Mouse (Mus musculus) adrenal gland, postnatal 14 days (tissue): ENCODE measurements around the gene Rpl7l1. TPM values are rescaled to one million over a fixed set of nuclear protein-coding genes. Genes with fewer than 3 reads are reported as not detected.

Experiments used
- DNase-seq: peaks from one replicate; pipeline ENCODE4 v3.0.0; 2021; ENCODE audit warnings: mixed read lengths
- total RNA-seq: library from RNA; stranded (reverse); gene quantifications from 2 replicates; pipeline ENCODE4 v1.2.3, GENCODE M21; 2021

The Rpl7l1 gene
- total RNA-seq, 1 experiment from 2014 or later, result 92.0 TPM

- DNase-seq, result peak; percentile 73
Observed at GRCm38 (mm10) chr17:46736160-46736559, 46.3 kb downstream of the Rpl7l1 start.

DNA sequence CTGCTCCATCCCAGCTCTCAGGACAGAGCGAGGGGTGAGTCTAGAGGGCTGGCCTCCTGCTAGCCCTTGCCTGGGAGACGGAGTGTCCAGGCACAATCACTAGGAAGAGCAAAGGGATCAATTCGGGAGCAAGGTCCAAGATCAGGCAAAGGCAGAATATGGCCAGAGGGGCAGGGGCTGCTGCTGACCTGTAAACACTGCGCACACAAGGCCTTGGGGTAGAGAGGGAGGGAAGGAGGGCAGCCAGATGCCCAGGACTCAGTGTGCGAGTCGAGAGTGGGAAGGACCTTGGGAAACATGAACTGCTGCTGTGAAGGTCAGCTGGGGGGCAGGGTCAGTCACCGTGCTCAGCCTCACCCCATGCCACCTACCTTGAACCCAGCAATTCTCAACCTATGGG is 47.2 kb downstream of the Rpl7l1 start:
- DNase-seq, result no peak

DNA sequence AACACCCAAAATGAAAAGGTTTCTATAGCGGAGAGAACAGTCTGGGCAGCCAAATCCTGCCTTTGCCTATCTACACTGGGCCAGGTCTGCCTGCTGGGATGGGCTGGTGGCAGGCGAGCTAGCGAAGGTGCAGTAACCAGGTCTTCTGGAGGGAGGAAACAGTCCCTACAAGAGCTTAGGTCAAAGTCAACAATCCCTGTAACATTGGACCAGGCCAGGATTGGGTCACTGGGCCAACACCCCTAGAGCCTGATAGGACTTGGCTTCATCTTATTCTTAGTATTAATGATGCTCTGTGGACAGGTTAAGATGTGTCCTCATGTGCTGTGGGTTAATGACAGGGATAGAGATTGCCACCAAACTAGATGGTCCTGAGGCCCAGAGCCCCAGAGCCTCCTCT is 48.4 kb downstream of the Rpl7l1 start:
- DNase-seq, result no peak

DNA sequence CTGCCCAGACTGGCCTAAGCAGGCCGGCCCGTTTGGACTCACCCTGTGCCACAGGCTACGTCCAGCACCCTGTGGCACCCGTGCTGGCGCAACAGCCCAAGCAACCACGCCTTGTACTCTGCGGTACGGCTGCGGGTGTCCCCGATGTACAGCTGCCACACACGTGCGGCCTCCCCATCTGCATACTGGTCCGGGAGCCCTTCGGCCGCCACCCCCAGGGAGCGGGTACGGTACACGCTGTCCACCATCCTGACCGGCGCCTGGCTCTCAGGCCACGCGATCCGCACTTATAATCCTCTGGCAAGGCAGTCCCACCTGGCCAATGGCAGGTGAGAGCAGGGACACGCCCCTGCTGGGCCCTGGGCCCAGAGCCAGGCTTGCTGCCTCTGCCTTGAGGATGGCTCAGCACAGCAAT is 53.6 kb downstream of the Rpl7l1 start, which contains the start of gene Gnmt:
Gnmt (minus strand) TSS at position 265 of the 415 bp plus-strand sequence.
- DNase-seq, result peak; percentile 41

- no peak for DNase-seq
Observed at GRCm38 (mm10) chr17:46728496-46728895, 54.0 kb downstream of the Rpl7l1 start.

- peak; percentile 76 for DNase-seq
Observed at GRCm38 (mm10) chr17:46728021-46728420, 54.5 kb downstream of the Rpl7l1 start.

DNA sequence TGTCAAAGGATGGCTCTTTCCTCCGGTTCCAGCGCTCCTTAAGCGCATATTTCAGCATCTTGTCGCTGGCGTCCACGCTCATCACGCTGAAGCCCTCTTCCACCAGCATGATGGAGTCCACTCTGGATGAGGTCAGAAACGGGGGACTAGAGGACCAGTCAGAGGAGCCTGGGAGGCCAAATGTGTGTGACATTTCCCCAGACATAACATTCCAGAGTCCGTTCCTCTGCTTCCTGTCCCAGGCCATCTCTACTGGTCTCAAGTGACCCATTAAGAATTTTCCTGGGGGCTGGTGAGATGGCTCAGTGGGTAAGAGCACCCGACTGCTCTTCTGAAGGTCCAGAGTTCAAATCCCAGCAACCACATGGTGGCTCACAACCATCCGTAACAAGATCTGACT is 55.2 kb downstream of the Rpl7l1 start:
- DNase-seq, result no peak

DNA sequence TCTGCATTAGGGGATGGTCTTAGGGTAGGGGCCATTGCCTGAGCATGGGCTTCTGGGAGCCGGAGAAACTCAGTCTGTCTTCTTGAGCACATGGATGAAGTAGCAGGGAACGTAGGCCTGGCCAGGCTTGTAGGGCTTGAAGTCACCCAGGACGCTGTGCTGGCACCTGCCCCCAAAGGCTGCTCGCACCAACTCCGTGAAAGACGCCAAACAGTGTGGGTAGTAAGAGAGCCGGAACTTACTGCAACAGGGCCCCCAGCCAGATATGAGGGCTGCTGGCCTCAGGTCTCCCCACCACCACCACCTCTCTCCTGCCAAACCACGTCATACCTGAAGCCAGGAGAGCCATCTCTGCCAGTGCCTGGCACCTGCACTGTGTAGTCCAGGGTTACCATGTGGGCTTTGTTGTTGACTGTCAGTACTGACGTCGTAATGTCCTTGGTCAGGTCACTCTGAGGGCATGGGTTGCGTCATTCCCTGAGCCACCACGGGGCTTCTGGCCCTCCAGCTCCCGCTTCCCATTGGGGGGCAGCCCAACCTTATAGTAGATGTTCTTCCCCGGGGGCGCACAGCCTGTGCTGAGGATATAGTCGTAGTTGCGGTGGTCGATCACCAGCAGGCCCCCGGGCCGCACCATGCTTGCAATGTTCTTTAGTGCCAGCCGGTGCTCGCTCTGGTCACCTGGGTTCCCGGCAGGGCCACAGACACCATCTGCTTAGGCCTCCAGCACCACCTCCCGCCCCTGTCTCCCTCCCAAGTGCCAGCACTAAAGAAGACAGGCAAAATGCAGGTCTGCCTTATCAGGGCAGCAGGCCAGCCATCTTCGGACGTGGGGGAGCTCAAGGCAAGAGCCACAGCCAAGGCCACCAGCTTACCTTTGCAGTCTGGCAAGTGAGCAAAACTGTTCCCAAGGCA is 56.5 kb downstream of the Rpl7l1 start:
- no peak for DNase-seq

GRCm38 (mm10) chr17:46725273-46725672 is 57.2 kb downstream of the Rpl7l1 start:
- peak; percentile 58 for DNase-seq

DNA sequence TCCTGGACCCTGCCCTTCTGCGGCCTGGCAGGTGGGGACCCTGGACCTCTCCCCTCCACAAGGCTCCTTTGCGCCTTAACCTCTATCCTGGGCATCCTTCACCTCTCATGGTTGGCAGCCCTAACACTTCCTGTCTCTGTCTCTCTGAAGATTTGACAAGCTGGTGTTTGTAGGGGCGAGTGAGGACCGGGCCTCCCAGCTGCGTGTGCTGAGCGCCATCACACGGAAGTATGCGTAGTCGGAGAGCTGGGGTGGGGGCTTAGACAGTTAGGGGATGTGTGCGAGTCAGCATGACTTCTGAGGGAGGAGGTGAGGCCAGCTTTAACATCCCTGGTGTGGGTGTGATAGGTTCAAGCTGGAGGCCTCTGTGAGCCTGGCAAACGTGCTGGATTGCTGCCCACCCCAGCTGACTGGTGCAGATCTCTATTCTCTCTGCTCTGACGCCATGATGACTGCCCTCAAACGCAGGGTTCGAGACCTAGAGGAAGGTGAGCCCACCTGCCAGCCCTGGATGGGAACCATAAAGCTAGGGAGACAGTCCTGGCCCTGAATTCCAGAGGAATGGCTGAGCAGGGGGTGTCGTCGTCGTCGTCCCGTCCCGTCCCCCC is 57.9 kb downstream of the Rpl7l1 start:
- no peak for DNase-seq

Other genes starting within 250 kb of the Rpl7l1 start
- 17.1 and 20.7 TPM in 2 replicates for gene Cul9, start 236.3 kb downstream of the Rpl7l1 start, total RNA-seq
- 38.4 and 39.2 TPM in 2 replicates for gene Srf, start 226.5 kb downstream of the Rpl7l1 start, total RNA-seq
- gene Ptk7, start 153.2 kb downstream of the Rpl7l1 start, total RNA-seq, result 13.8 and 16.0 TPM in 2 replicates
- 32.3 and 34.7 TPM in 2 replicates for gene Klc4, start 136.7 kb downstream of the Rpl7l1 start, total RNA-seq
- gene Mrpl2, start 136.4 kb downstream of the Rpl7l1 start, total RNA-seq, result 127 and 134 TPM in 2 replicates
- gene Cul7, start 132.3 kb downstream of the Rpl7l1 start, total RNA-seq, result 45.5 and 52.3 TPM in 2 replicates
- 23.7 and 25.7 TPM in 2 replicates for gene Rrp36, start 108.3 kb downstream of the Rpl7l1 start, total RNA-seq
- gene Mea1, start 103.9 kb downstream of the Rpl7l1 start, total RNA-seq, result 80.5 and 90.2 TPM in 2 replicates
- 80.0 and 83.6 TPM in 2 replicates for gene Klhdc3, start 101.8 kb downstream of the Rpl7l1 start, total RNA-seq
- gene Ppp2r5d, start 77.6 kb downstream of the Rpl7l1 start, total RNA-seq, result 47.1 and 49.0 TPM in 2 replicates
- gene Pex6, start 71.2 kb downstream of the Rpl7l1 start, total RNA-seq, result 70.2 and 72.3 TPM in 2 replicates
- 6.9 and 124 TPM in 2 replicates for gene Gnmt, start 53.5 kb downstream of the Rpl7l1 start, total RNA-seq
- gene Cnpy3, start 30.5 kb downstream of the Rpl7l1 start, total RNA-seq, result 41.0 and 43.1 TPM in 2 replicates
- gene Ptcra, start 19.0 kb downstream of the Rpl7l1 start, total RNA-seq, result 0.33 TPM in 1 of 2 replicates, not detected in the other
- gene 2310039H08Rik, start 10.0 kb downstream of the Rpl7l1 start, total RNA-seq, result 62.9 and 66.5 TPM in 2 replicates
- 19.4 and 20.1 TPM in 2 replicates for gene Bicral, start 75.8 kb upstream of the Rpl7l1 start, total RNA-seq
- gene Tbcc, start 108.0 kb upstream of the Rpl7l1 start, total RNA-seq, result 20.6 and 20.7 TPM in 2 replicates
- not detected in 2 replicates for gene Prph2, start 127.8 kb upstream of the Rpl7l1 start, total RNA-seq
- gene Ubr2, start 227.9 kb upstream of the Rpl7l1 start, total RNA-seq, result 73.5 and 76.3 TPM in 2 replicates